Comparison of ENCODE assay signal across 8 mouse cellular contexts in the genomic region with DNA sequence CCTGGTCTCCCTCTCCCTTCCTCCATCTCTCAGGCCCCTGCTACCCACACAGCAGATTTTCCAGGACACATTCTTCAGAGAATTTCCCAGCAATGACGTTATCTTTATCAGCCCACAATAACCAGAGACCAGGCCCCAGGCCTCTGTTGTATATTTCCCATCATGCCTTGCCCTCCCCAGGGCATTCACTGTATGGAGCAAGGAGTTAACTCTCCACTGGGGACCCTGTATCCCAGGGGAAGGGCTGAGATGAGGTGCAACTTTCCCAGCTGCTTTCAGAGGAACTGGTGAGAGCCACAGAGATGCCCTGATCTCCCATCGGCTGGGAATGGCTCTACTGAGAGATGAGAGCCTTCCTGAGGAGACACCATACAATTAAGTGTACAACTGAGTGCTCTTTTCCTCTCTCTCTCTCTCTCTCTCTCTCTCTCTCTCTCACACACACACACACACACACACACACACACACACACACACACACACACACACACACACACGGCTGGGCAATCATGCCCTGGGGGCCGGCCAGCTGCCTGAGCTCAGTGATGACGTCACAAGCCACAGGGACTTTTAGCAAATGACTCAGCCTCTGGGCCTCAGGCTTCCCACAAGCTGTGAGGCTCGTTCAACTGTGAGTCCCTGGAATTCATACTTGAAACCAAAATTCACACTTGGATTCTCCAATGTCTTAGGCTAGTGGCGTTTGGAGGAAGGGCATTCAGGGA. TPM values are rescaled to one million over a fixed set of nuclear protein-coding genes. Genes with fewer than 3 reads are reported as not detected.
A peak's percentile ranks its signal among the peaks of the same experiment; 100 is the strongest.
DNase-seq lines count a peak whose midpoint lies in the region; ATAC-seq and TF ChIP-seq lines count a peak whose summit lies in the region.

No protein-coding gene starts in this region.

- TF ChIP-seq CTCF in lung, adult 2 months (IDR thresholded peaks at IDR 0.05; ENCODE audit: insufficient read depth, low read length): no peak
- TF ChIP-seq CTCF in heart, postnatal 0 days (IDR thresholded peaks at IDR 0.05; ENCODE audit: low read depth): no peak
- no peak for TF ChIP-seq CTCF in small intestine, adult 2 months (IDR thresholded peaks at IDR 0.05; ENCODE audit: extremely low read depth, insufficient read length, insufficient replicate concordance, low read depth, low read length)

- H3K4me1 ChIP-seq in lung, adult 2 months (ENCODE audit: control insufficient read depth, insufficient read depth, low read length): no peaks in the 10 kb centered on the region; the same call in none of the 2 replicates
- peaks cover 9% of the 10 kb centered on the region; the same call in 1 of the 2 replicates for H3K4me1 ChIP-seq in heart, postnatal 0 days (ENCODE audit: control insufficient read depth, insufficient read depth)
- H3K4me1 ChIP-seq in lung, embryonic 15.5 days: peaks cover 6% of the 10 kb centered on the region; the same call in 1 of the 2 replicates
- peaks cover 3% of the 10 kb centered on the region for H3K4me1 ChIP-seq in small intestine, adult 2 months (ENCODE audit: control insufficient read depth, insufficient read depth, insufficient read length, low read length)

- H3K27ac ChIP-seq in heart, postnatal 0 days (ENCODE audit: low read depth): peak overlapping the region; percentile 63
- peak overlapping the region; percentile 15; the same call in 1 of the 2 replicates for H3K27ac ChIP-seq in lung, embryonic 15.5 days
- peak overlapping the region; percentile 38 for H3K27ac ChIP-seq in small intestine, adult 2 months (ENCODE audit: insufficient read depth, low read depth, low read length)

- ATAC-seq in common myeloid progenitor, adult 5-6 weeks (replicated peaks; ENCODE audit: low read depth, poor library complexity, severe bottlenecking): peak; percentile 60
- peak; percentile 39; the same call in 1 of the 2 replicates for ATAC-seq in heart, postnatal 0 days (ENCODE audit: insufficient read depth, low read depth)
- ATAC-seq in lung, embryonic 15.5 days (ENCODE audit: borderline replicate concordance, extremely low read depth, low FRiP score, low TSS enrichment): no peak

- H3K4me2 ChIP-seq in heart, postnatal 0 days (ENCODE audit: low read depth, low read length): no peak overlapping the region
- no peak overlapping the region for H3K4me2 ChIP-seq in lung, embryonic 15.5 days

- no peak for TF ChIP-seq EP300 in heart, postnatal 0 days (IDR thresholded peaks at IDR 0.05; ENCODE audit: low read depth)

- no peak overlapping the region for H3K9ac ChIP-seq in heart, postnatal 0 days (replicated peaks; ENCODE audit: low read depth, low read length)
- H3K9ac ChIP-seq in lung, embryonic 15.5 days: no peak overlapping the region

- no peak overlapping the region for H3K4me3 ChIP-seq in lung, adult 2 months (replicated peaks; ENCODE audit: extremely low read depth, low read depth, low read length)
- H3K4me3 ChIP-seq in heart, postnatal 0 days (ENCODE audit: low read depth, low read length): no peak overlapping the region
- no peak overlapping the region for H3K4me3 ChIP-seq in lung, embryonic 15.5 days
- no peak overlapping the region for H3K4me3 ChIP-seq in small intestine, adult 2 months (ENCODE audit: low read depth, low read length)

- WGBS in lung, adult 2 months: 29% methylated on average over 7 of the region's 7 CpGs
- 25% methylated on average over 7 of the region's 7 CpGs for WGBS in heart, postnatal 0 days
- 33% methylated on average over 7 of the region's 7 CpGs for WGBS in lung, embryonic 15.5 days
- WGBS in small intestine, adult 2 months: 27% methylated on average over 7 of the region's 7 CpGs

- no peak for TF ChIP-seq POLR2A in lung, adult 2 months (IDR thresholded peaks at IDR 0.05; ENCODE audit: borderline replicate concordance, extremely low read depth, low read depth, low read length)
- no peak for TF ChIP-seq POLR2A in small intestine, adult 2 months (IDR thresholded peaks at IDR 0.05; ENCODE audit: low read depth, low read length)

- DNase-seq in lung, adult 18-20 months: peak; percentile 62 to 63
- no peak for DNase-seq in lung, adult 2 months
- DNase-seq in Muller cell, postnatal 12 days (ENCODE audit: inconsistent ontology term): peak; percentile 97
- DNase-seq in heart, postnatal 0 days (ENCODE audit: low spot score): peak; percentile 61
- no peak for DNase-seq in layer of hippocampus, postnatal 25 days (ENCODE audit: extremely low spot score in 1 of 2, low spot score in 1 of 2)

- H3K9me3 ChIP-seq in heart, postnatal 0 days (replicated peaks; ENCODE audit: control insufficient read depth, low read length): no peaks in the 10 kb centered on the region
- H3K9me3 ChIP-seq in lung, embryonic 15.5 days: no peaks in the 10 kb centered on the region

- H3K27me3 ChIP-seq in heart, postnatal 0 days (ENCODE audit: control insufficient read depth, insufficient read depth, low read length): no peaks in the 10 kb centered on the region
- no peaks in the 10 kb centered on the region for H3K27me3 ChIP-seq in lung, embryonic 15.5 days
- H3K27me3 ChIP-seq in small intestine, adult 2 months (ENCODE audit: control insufficient read depth, insufficient read depth, low read length): no peaks in the 10 kb centered on the region

- H3K36me3 ChIP-seq in heart, postnatal 0 days (replicated peaks; ENCODE audit: control insufficient read depth, insufficient read depth, low read length): no peaks in the 10 kb centered on the region
- H3K36me3 ChIP-seq in lung, embryonic 15.5 days: no peaks in the 10 kb centered on the region
- H3K36me3 ChIP-seq in small intestine, adult 2 months (ENCODE audit: control insufficient read depth, insufficient read depth, low read length): no peaks in the 10 kb centered on the region

RNA-seq across cellular contexts. Expression of a gene that starts 18.6 kb away (rescaled TPM):
- 0.33 and 1.2 TPM in 2 replicates for polyA plus RNA-seq in lung, adult 2 months (2012; rRNA removed)
- total RNA-seq in common myeloid progenitor, adult 5-6 weeks (2017): not detected in 2 replicates
- 0.50 TPM in 1 of 2 replicates, not detected in the other for total RNA-seq in heart, postnatal 0 days (2014; rRNA removed; ENCODE audit: low replicate concordance)
- polyA plus RNA-seq in heart, postnatal 0 days (2015; fragmentation: Nextera tagmentation; extraction: Ambion mirVana): 0.29 and 0.49 TPM in 2 replicates
- 0.06 and 0.20 TPM in 2 replicates for polyA plus RNA-seq in lung, embryonic 15.5 days (2015; fragmentation: Nextera tagmentation; extraction: Ambion mirVana)
- 0.11 and 0.14 TPM in 2 replicates for polyA plus RNA-seq in small intestine, adult 2 months (2012; rRNA removed)
- total RNA-seq in layer of hippocampus, postnatal 25 days (2021): 1 to 10 TPM in 1 of 2 experiments, under 1 TPM in 1; 0.61 to 4.5 TPM

RNA-seq across cellular contexts. Expression of a gene that starts 21.5 kb away (rescaled TPM):
- polyA plus RNA-seq in lung, adult 2 months (2012; rRNA removed): 114 and 128 TPM in 2 replicates
- 11.8 and 22.8 TPM in 2 replicates for total RNA-seq in common myeloid progenitor, adult 5-6 weeks (2017)
- 38.4 and 49.8 TPM in 2 replicates for total RNA-seq in heart, postnatal 0 days (2014; rRNA removed; ENCODE audit: low replicate concordance)
- polyA plus RNA-seq in heart, postnatal 0 days (2015; fragmentation: Nextera tagmentation; extraction: Ambion mirVana): 15.7 and 17.8 TPM in 2 replicates
- polyA plus RNA-seq in lung, embryonic 15.5 days (2015; fragmentation: Nextera tagmentation; extraction: Ambion mirVana): 46.9 and 49.5 TPM in 2 replicates
- polyA plus RNA-seq in small intestine, adult 2 months (2012; rRNA removed): 46.8 and 52.9 TPM in 2 replicates
- total RNA-seq in layer of hippocampus, postnatal 25 days (2021): 100 to 1,000 TPM; 257 to 260 TPM

RNA-seq across cellular contexts. Expression of a gene that starts 43.6 kb away (rescaled TPM):
- 136 and 145 TPM in 2 replicates for polyA plus RNA-seq in lung, adult 2 months (2012; rRNA removed)
- total RNA-seq in common myeloid progenitor, adult 5-6 weeks (2017): 22.9 and 45.3 TPM in 2 replicates
- total RNA-seq in heart, postnatal 0 days (2014; rRNA removed; ENCODE audit: low replicate concordance): 40.0 and 52.2 TPM in 2 replicates
- polyA plus RNA-seq in heart, postnatal 0 days (2015; fragmentation: Nextera tagmentation; extraction: Ambion mirVana): 1.1 and 1.2 TPM in 2 replicates
- polyA plus RNA-seq in lung, embryonic 15.5 days (2015; fragmentation: Nextera tagmentation; extraction: Ambion mirVana): 3.3 and 4.1 TPM in 2 replicates
- 115 and 177 TPM in 2 replicates for polyA plus RNA-seq in small intestine, adult 2 months (2012; rRNA removed)
- total RNA-seq in layer of hippocampus, postnatal 25 days (2021): 10 to 100 TPM; 33.6 to 39.4 TPM

RNA-seq across cellular contexts. Expression of a gene that starts 44.1 kb away (rescaled TPM):
- 122 and 136 TPM in 2 replicates for polyA plus RNA-seq in lung, adult 2 months (2012; rRNA removed)
- total RNA-seq in common myeloid progenitor, adult 5-6 weeks (2017): 7.3 and 11.1 TPM in 2 replicates
- 42.4 and 50.9 TPM in 2 replicates for total RNA-seq in heart, postnatal 0 days (2014; rRNA removed; ENCODE audit: low replicate concordance)
- polyA plus RNA-seq in heart, postnatal 0 days (2015; fragmentation: Nextera tagmentation; extraction: Ambion mirVana): 21.9 and 22.0 TPM in 2 replicates
- 81.1 and 88.7 TPM in 2 replicates for polyA plus RNA-seq in lung, embryonic 15.5 days (2015; fragmentation: Nextera tagmentation; extraction: Ambion mirVana)
- polyA plus RNA-seq in small intestine, adult 2 months (2012; rRNA removed): 17.7 and 30.3 TPM in 2 replicates
- total RNA-seq in layer of hippocampus, postnatal 25 days (2021): 10 to 100 TPM; 41.4 to 42.4 TPM

RNA-seq across cellular contexts. Expression of a gene that starts 45.2 kb away (rescaled TPM):
- polyA plus RNA-seq in lung, adult 2 months (2012; rRNA removed): 11.0 and 12.8 TPM in 2 replicates
- total RNA-seq in common myeloid progenitor, adult 5-6 weeks (2017): 0.19 and 1.9 TPM in 2 replicates
- total RNA-seq in heart, postnatal 0 days (2014; rRNA removed; ENCODE audit: low replicate concordance): 0.12 TPM in 1 of 2 replicates, not detected in the other
- polyA plus RNA-seq in heart, postnatal 0 days (2015; fragmentation: Nextera tagmentation; extraction: Ambion mirVana): 0.08 TPM in 2 replicates
- 0.25 and 1.3 TPM in 2 replicates for polyA plus RNA-seq in lung, embryonic 15.5 days (2015; fragmentation: Nextera tagmentation; extraction: Ambion mirVana)
- polyA plus RNA-seq in small intestine, adult 2 months (2012; rRNA removed): 7.2 and 11.8 TPM in 2 replicates
- total RNA-seq in layer of hippocampus, postnatal 25 days (2021): under 1 TPM in 1 of 2 experiments, not detected in 1; 0.05 TPM

Comparison
In these comparisons a context has a peak if more than half of its experiments do, and no peak if none do; other contexts are left out.
1. DNase-seq: peak in lung, adult 18-20 months (2 of 2), Muller cell, postnatal 12 days (single experiment) and heart, postnatal 0 days (single experiment); none in lung, adult 2 months (single experiment) and layer of hippocampus, postnatal 25 days (0 of 2).
2. RNA of a gene that starts 43.6 kb away (polyA plus RNA-seq): 115 to 177 TPM in small intestine, adult 2 months and 136 to 145 TPM in lung, adult 2 months; 3.3 to 4.1 TPM in lung, embryonic 15.5 days and 1.1 to 1.2 TPM in heart, postnatal 0 days; every median in the first group is over 10 times any median in the second.
3. Peak in every context shown above with its lines, with median percentiles within 50 percentile points of each other: H3K27ac ChIP-seq.